Mouse (Mus musculus): Measurements from ENCODE around the gene Qrfp. TPM values are rescaled to one million over a fixed set of nuclear protein-coding genes. Genes with fewer than 3 reads are reported as not detected.

Qrfp gene
- 0.07 and 0.08 TPM in 2 replicates for polyA plus RNA-seq (2015; fragmentation: Nextera tagmentation; extraction: Ambion mirVana)

DNA sequence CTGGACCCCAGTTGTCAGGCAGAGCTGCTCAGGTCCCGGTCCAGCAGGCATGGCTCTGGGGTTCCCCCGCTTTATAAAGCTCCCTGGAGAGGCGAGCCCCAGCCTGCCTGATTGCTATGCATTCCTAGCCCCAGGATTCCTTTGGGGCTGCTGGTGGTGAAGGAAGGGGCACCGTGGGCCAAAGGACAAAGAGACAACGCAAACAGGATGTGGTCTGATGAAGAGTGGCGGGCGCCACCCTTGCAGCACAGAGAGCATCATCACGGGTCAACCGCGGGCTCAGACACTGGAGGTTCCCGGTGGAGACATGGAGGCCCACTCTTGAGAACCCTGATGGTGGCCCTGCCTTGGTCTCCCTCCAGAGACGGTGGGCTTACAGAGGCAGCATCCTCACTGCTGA lies at the start of gene Qrfp:
Gene Qrfp (minus strand): TSS at position 137 of the 400 bp plus-strand sequence.
- Histone ChIP-seq H3K4me3 (ENCODE audit: low read depth, low read length) (no peak within 1 kb of the TSS), H3K4me2 (ENCODE audit: low read depth, low read length) (no peak within 1 kb of the TSS), H3K9me3 (ENCODE audit: low read length) (no peaks in the 10 kb centered on the region), H3K9ac (replicated peaks) (no peak within 1 kb of the TSS), H3K27me3 (ENCODE audit: insufficient read depth, low read length) (no peaks in the 10 kb centered on the region), H3K4me1 (ENCODE audit: insufficient read depth) (peaks cover 5% of the 10 kb centered on the region; the same call in 1 of the 2 replicates), H3K36me3 (replicated peaks; ENCODE audit: insufficient read depth, low read length) (no peaks in the 10 kb centered on the region), H3K27ac (ENCODE audit: low read depth) (no peak within 1 kb of the TSS)
- ATAC-seq (no peak), DNase-seq (no peak)
- no peak for TF ChIP-seq CTCF (IDR thresholded peaks at IDR 0.05; ENCODE audit: low read depth)
- TF ChIP-seq EP300 (IDR thresholded peaks at IDR 0.05; ENCODE audit: low read depth): no peak
- WGBS (ENCODE audit: insufficient replicate concordance): 22% methylated on average over 12 of the region's 12 CpGs

DNA sequence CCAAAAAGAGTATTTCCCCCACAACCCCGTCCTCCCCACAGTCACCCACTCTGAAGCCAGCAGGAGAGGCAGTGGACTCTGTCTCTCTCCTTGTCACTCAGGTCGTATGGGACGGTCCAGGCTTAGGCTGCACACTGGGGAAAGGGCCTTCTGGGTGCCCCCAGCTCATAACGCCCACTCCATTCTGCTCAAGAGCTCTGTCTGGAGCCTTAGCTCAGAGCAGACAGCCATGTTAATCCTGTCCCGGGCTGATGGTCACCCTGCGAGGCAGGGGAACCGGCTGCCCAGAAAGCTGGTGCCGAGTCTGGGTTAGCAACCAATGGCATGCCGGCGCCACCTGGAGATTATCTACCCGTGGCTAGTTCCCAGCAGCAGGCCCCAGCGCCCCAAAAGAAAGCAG lies 48.1 kb upstream of the Qrfp start:
- DNase-seq (no peak), ATAC-seq (no peak)
- Histone ChIP-seq H3K4me3 (ENCODE audit: low read depth, low read length) (no peak overlapping the region), H3K9me3 (ENCODE audit: low read length) (no peaks in the 10 kb centered on the region), H3K9ac (replicated peaks) (no peak overlapping the region), H3K4me2 (ENCODE audit: low read depth, low read length) (no peak overlapping the region), H3K27me3 (ENCODE audit: insufficient read depth, low read length) (no peaks in the 10 kb centered on the region), H3K4me1 (ENCODE audit: insufficient read depth) (peaks cover 10% of the 10 kb centered on the region), H3K27ac (ENCODE audit: low read depth) (no peak overlapping the region), H3K36me3 (replicated peaks; ENCODE audit: insufficient read depth, low read length) (no peaks in the 10 kb centered on the region)
- no peak for TF ChIP-seq CTCF (IDR thresholded peaks at IDR 0.05; ENCODE audit: low read depth)
- TF ChIP-seq EP300 (IDR thresholded peaks at IDR 0.05; ENCODE audit: low read depth): no peak
- 49% methylated on average over 12 of the region's 12 CpGs for WGBS (ENCODE audit: insufficient replicate concordance)

DNA sequence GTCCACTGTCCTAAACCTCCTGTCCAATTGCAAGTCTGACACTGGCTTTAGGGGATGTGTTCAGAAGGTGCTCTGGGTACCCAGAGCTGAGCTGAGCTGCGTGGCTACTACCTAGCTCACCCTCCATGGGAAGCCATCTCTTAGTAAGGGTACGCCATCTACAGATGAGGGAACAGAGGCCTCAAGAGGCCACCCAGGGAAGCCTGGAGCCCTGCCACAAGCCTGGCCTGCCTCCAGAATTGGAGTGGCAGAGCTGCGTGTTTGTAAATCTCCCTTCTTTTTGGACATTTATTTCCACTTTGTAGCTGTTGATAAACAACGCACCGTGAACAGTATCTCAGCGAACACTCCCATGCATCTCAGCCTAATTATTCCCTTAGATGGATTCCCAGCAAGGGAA lies 46.8 kb upstream of the Qrfp start:
- no peak overlapping the region for H3K4me3 ChIP-seq (ENCODE audit: low read depth, low read length)
- H3K36me3 ChIP-seq (replicated peaks; ENCODE audit: insufficient read depth, low read length): no peaks in the 10 kb centered on the region
- H3K4me2 ChIP-seq (ENCODE audit: low read depth, low read length): no peak overlapping the region
- H3K27ac ChIP-seq (ENCODE audit: low read depth): no peak overlapping the region
- no peak overlapping the region for H3K9ac ChIP-seq (replicated peaks)
- 69% methylated on average over 6 of the region's 6 CpGs for WGBS (ENCODE audit: insufficient replicate concordance)
- TF ChIP-seq CTCF (IDR thresholded peaks at IDR 0.05; ENCODE audit: low read depth): no peak
- no peak for TF ChIP-seq EP300 (IDR thresholded peaks at IDR 0.05; ENCODE audit: low read depth)
- DNase-seq (no peak), ATAC-seq (no peak)
- H3K9me3 ChIP-seq (ENCODE audit: low read length): no peaks in the 10 kb centered on the region
- H3K4me1 ChIP-seq (ENCODE audit: insufficient read depth): peaks cover 10% of the 10 kb centered on the region
- no peaks in the 10 kb centered on the region for H3K27me3 ChIP-seq (ENCODE audit: insufficient read depth, low read length)

DNA sequence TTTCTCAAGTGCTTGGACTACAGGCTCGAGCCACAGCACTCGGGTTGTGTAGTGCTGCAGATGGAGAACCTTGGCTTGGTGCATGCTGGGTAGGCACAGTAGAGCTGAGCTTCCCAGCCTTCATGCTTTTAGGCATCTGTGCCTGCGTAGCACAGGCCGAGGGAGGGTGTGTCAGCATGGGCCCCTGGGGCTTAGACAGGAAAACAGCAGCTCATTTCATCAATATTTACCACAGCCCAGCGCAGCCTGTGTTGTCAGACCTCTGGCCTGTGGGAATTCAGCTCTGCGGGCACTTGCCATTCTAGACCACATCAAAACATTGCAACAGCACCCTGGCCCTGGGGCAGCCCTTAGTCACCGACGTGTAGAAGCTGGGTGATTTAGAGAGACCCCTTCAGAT lies 45.6 kb upstream of the Qrfp start:
- WGBS (ENCODE audit: insufficient replicate concordance): 42% methylated on average over 8 of the region's 8 CpGs
- Histone ChIP-seq H3K36me3 (replicated peaks; ENCODE audit: insufficient read depth, low read length) (no peaks in the 10 kb centered on the region), H3K27ac (ENCODE audit: low read depth) (no peak overlapping the region), H3K9me3 (ENCODE audit: low read length) (no peaks in the 10 kb centered on the region), H3K4me2 (ENCODE audit: low read depth, low read length) (no peak overlapping the region), H3K9ac (replicated peaks) (no peak overlapping the region), H3K4me3 (ENCODE audit: low read depth, low read length) (no peak overlapping the region), H3K27me3 (ENCODE audit: insufficient read depth, low read length) (no peaks in the 10 kb centered on the region), H3K4me1 (ENCODE audit: insufficient read depth) (peaks cover 10% of the 10 kb centered on the region)
- no peak for TF ChIP-seq CTCF (IDR thresholded peaks at IDR 0.05; ENCODE audit: low read depth)
- TF ChIP-seq EP300 (IDR thresholded peaks at IDR 0.05; ENCODE audit: low read depth): no peak
- peak; percentile 86 for ATAC-seq
- DNase-seq: peak; percentile 60

DNA sequence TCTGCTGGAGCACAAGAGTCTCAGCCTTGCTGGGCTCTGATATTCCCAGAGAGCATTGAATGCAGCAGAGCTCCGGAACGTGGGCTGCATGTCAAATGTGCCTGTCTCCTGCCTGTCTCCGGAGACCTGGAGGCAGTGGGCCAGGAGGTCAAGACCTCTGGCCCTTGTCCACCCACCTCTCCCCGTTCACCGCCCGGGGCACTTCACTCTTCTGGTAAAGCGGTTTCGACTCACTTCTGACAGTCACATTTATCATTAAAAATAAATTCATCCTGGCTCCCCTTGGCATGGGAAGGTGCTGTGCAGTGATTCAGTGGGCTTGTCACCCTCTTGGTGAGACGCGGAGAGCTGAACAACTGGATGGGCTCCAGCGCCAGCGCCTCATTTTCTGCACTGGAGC lies 39.8 kb upstream of the Qrfp start:
- Histone ChIP-seq H3K36me3 (replicated peaks; ENCODE audit: insufficient read depth, low read length) (no peaks in the 10 kb centered on the region), H3K9me3 (ENCODE audit: low read length) (no peaks in the 10 kb centered on the region), H3K4me2 (ENCODE audit: low read depth, low read length) (no peak overlapping the region), H3K4me1 (ENCODE audit: insufficient read depth) (peaks cover 18% of the 10 kb centered on the region), H3K27ac (ENCODE audit: low read depth) (no peak overlapping the region), H3K27me3 (ENCODE audit: insufficient read depth, low read length) (peaks cover 21% of the 10 kb centered on the region), H3K9ac (replicated peaks) (no peak overlapping the region), H3K4me3 (ENCODE audit: low read depth, low read length) (no peak overlapping the region)
- WGBS (ENCODE audit: insufficient replicate concordance): 64% methylated on average over 12 of the region's 12 CpGs
- DNase-seq (no peak), ATAC-seq (no peak)
- TF ChIP-seq CTCF (IDR thresholded peaks at IDR 0.05; ENCODE audit: low read depth): no peak
- no peak for TF ChIP-seq EP300 (IDR thresholded peaks at IDR 0.05; ENCODE audit: low read depth)

DNA sequence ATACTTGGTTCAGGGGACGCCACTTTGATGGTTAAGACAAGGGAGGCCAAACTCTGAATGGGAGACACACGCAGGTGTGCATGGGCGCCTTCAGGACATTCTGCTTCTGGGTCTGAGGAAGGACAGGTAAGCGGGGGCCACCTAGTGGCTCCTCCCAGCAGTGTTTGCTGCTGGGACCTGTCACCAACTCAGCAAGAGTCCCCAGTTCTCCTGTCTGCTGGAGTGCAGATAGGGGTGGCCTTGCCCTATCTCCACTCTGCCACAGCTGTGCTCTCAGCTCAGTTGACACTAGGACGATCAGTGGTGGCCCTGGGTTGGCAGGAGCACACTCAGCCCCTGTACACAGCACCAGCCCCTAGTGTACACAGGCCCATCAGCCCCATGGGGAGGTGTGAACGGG lies 37.5 kb upstream of the Qrfp start:
- Histone ChIP-seq H3K4me3 (ENCODE audit: low read depth, low read length) (no peak overlapping the region), H3K27me3 (ENCODE audit: insufficient read depth, low read length) (peaks cover 43% of the 10 kb centered on the region), H3K27ac (ENCODE audit: low read depth) (no peak overlapping the region), H3K4me2 (ENCODE audit: low read depth, low read length) (no peak overlapping the region), H3K9me3 (ENCODE audit: low read length) (no peaks in the 10 kb centered on the region), H3K36me3 (replicated peaks; ENCODE audit: insufficient read depth, low read length) (no peaks in the 10 kb centered on the region), H3K4me1 (ENCODE audit: insufficient read depth) (peaks cover 14% of the 10 kb centered on the region), H3K9ac (replicated peaks) (no peak overlapping the region)
- ATAC-seq (peak; percentile 70), DNase-seq (peak; percentile 54)
- TF ChIP-seq EP300 (IDR thresholded peaks at IDR 0.05; ENCODE audit: low read depth) (no peak), CTCF (IDR thresholded peaks at IDR 0.05; ENCODE audit: low read depth) (peak; percentile 68)
- WGBS (ENCODE audit: insufficient replicate concordance): 16% methylated on average over 6 of the region's 6 CpGs

Data from liver, postnatal 0 days (tissue).